Mouse (Mus musculus) inflammation-experienced regulatory T-cells, adult 16 weeks (primary cell): Measurements from ENCODE around the gene Lhb. TPM values are rescaled to one million over a fixed set of nuclear protein-coding genes. Genes with fewer than 3 reads are reported as not detected.

Source experiments
- polyA plus RNA-seq: library from polyadenylated mRNA; unstranded; fragments of 100-300 nt; shearing (Covaris generic); gene quantifications from one replicate; pipeline ENCODE4 v1.2.1, GENCODE M21; 2017

The Lhb gene
- polyA plus RNA-seq = not detected

DNA sequence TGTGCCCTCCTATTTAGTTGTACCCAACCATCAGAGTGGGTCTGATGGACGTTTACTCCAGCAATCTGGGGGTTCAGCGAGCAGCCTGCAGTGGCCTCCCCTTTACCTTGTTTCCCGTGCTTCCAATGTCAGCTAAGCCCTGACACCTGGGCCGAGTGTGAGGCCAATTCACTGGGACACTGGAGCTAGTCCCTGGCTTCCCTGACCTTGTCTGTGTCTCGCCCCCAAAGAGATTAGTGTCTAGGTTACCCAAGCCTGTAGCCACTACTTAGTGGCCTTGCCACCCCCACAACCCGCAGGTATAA, at the start of gene Lhb:
TSS of gene Lhb (plus strand) at position 206 of the 305 bp plus-strand sequence.

DNA sequence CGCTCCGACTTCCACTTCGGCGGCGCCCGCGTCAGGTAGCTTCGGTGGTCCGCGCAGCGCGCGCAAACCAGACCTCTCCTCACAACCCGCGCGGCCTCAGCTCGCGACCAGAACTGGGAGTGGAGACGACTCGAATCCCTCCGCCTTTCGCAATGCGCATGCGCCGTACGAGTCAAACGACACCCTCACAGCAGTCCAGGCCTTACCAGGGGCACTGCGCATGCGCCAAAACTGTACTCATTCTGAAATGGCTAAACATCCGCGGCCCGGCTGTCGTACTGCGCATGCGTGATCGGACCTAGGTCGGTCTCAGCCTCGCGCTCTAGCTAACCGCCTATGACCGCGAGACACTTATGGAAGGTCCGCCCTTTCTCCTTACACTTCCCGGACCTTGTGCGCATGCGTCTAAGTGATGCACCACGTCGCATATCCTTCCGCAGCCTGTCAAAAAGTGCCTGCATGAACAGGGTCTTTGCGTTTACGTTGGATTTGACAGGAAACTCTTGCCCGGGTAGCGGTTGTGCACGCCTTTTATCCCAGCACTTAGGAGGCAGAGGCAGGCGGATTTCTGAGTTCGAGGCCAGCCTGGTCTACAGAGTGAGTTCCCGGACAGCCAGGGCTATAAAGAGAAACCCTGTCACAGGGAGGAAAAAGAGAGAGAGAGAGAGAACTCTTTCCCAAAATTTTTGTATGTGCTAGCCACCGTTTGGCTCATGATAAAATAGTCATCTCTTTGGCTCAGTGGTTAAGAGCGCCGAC, 24.9 kb upstream of the Lhb start, which contains the start of gene Snrnp70:
TSS of gene Snrnp70 (minus strand) at position 165 of the 759 bp plus-strand sequence.

GRCm38 (mm10) chr7:45405091-45406075, 15.2 kb upstream of the Lhb start, which contains the start of gene Kcna7:
Gene Kcna7 (plus strand): TSS chr7:45405653.

DNA sequence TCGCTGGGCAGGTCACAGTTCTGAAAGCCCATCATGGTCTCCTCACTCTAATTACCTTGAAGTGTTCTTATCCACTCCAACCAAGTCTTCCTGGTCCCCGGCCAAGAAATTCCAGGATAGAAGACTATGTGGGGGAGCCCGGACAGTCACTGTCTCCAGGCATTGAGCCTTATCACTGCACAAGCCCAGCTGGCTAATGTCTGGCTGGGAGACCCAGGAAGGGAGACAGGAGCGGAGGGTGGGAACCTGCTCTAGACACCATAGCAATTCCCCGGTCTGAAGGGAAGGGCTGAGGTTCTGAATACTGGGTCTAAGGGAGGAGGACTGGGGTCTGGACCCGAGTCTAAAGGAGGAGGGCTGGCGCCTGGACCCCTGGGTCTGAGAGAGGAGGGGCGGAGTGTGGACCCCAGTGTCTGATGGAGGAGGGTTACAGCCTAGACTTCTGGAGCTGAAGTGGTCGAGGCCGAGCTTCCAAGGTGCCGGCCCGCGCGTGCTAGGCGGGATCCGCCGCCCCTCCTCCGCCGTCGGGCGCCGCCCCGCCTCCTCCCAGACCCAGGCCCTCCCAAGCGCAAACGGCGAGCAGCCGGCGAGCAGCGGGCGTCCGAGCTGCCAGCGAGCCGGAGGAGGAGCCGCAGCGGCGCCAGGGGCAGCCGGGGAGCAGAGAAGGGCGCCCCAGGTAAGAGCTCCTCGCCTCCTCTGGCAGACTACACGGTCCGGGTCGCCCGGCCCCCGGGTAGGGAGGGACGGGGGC, 7.3 kb upstream of the Lhb start, which contains the start of gene Ntf5:
TSS of gene Ntf5 (plus strand) at position 583 of the 751 bp plus-strand sequence.

GRCm38 (mm10) chr7:45434203-45435015, 13.8 kb downstream of the Lhb start, which contains the start of gene Gys1:
Gene Gys1 (plus strand): TSS chr7:45434844.

DNA sequence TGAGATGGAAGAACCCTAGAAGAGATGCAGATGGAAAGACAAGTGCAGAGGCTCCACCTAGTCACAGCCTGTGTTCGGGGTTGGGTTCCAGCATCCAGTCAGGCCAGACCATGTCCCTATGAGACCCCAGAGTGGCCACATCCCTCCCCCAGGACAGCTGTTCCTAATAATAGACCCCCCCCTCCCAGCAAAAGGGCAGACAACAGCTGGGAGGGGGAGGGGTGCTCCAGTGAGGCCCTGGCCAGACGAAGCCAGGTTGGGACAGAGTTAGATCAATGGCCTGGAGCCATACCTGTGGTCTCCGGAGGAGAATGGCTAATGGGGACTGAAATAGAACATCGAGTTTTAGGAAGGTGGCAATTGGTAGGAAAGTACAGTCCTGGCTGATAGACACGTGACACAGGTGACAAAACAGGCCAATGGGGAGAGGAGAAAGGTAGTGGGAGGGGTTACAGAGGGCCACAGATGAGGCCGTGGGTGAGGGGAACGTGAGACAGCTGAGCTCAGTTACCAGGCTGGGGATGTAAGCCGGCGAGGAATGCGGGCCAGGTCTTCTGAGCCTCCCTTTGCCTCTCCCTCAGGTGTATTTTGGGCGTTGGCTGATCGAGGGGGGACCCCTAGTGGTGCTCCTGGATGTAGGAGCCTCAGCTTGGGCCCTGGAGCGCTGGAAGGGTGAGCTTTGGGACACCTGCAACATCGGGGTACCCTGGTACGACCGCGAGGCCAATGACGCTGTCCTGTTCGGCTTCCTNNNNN, 17.1 kb downstream of the Lhb start, which contains the start of gene Ruvbl2:
TSS of gene Ruvbl2 (minus strand) at position 576 of the 756 bp plus-strand sequence.

GRCm38 (mm10) chr7:45459564-45460140, 39.0 kb downstream of the Lhb start, which contains the start of gene Ftl1:
Gene Ftl1 (minus strand): TSS chr7:45459884.

GRCm38 (mm10) chr7:45466283-45467089, 45.9 kb downstream of the Lhb start, which contains the start of gene Bax:
Gene Bax (minus strand): TSS chr7:45466898.

Other genes starting within 250 kb of the Lhb start
- gene Gfy, start 241.3 kb upstream of the Lhb start, polyA plus RNA-seq = not detected
- not detected for gene Pth2, start 239.8 kb upstream of the Lhb start, polyA plus RNA-seq
- gene Ccdc155, start 215.9 kb upstream of the Lhb start, polyA plus RNA-seq = 0.26 TPM
- gene Dkkl1, start 208.7 kb upstream of the Lhb start, polyA plus RNA-seq = 23.5 TPM
- 1.8 TPM for gene Tead2, start 205.1 kb upstream of the Lhb start, polyA plus RNA-seq
- 675 TPM for gene Cd37, start 181.7 kb upstream of the Lhb start, polyA plus RNA-seq
- not detected for gene Slc6a16, start 179.7 kb upstream of the Lhb start, polyA plus RNA-seq
- gene Slc6a21, start 143.3 kb upstream of the Lhb start, polyA plus RNA-seq = not detected
- 22.4 TPM for gene Trpm4, start 87.0 kb upstream of the Lhb start, polyA plus RNA-seq
- not detected for gene Hrc, start 85.5 kb upstream of the Lhb start, polyA plus RNA-seq
- gene Ppfia3, start 53.8 kb upstream of the Lhb start, polyA plus RNA-seq = not detected
- gene Lin7b, start 50.2 kb upstream of the Lhb start, polyA plus RNA-seq = not detected
- 227 TPM for gene Snrnp70, start 25.1 kb upstream of the Lhb start, polyA plus RNA-seq
- gene Kcna7, start 15.2 kb upstream of the Lhb start, polyA plus RNA-seq = not detected
- 0.78 TPM for gene Ntf5, start 7.1 kb upstream of the Lhb start, polyA plus RNA-seq
- gene Gys1, start 14.0 kb downstream of the Lhb start, polyA plus RNA-seq = 18.4 TPM
- gene Ruvbl2, start 17.3 kb downstream of the Lhb start, polyA plus RNA-seq = 64.0 TPM
- 2,222 TPM for gene Ftl1, start 39.1 kb downstream of the Lhb start, polyA plus RNA-seq
- gene Bax, start 46.1 kb downstream of the Lhb start, polyA plus RNA-seq = 253 TPM
- gene Tulp2, start 61.1 kb downstream of the Lhb start, polyA plus RNA-seq = 1.0 TPM
- not detected for gene Gm45808, start 66.0 kb downstream of the Lhb start, polyA plus RNA-seq
- 0.95 TPM for gene Dhdh, start 68.0 kb downstream of the Lhb start, polyA plus RNA-seq
- 310 TPM for gene Nucb1, start 89.6 kb downstream of the Lhb start, polyA plus RNA-seq
- 57.1 TPM for gene Ppp1r15a, start 105.4 kb downstream of the Lhb start, polyA plus RNA-seq
- gene Plekha4, start 105.5 kb downstream of the Lhb start, polyA plus RNA-seq = 0.71 TPM
- 1.6 TPM for gene Hsd17b14, start 134.1 kb downstream of the Lhb start, polyA plus RNA-seq
- 68.4 TPM for gene Bcat2, start 149.3 kb downstream of the Lhb start, polyA plus RNA-seq
- not detected for gene Fgf21, start 194.7 kb downstream of the Lhb start, polyA plus RNA-seq
- gene Fut1, start 196.5 kb downstream of the Lhb start, polyA plus RNA-seq = not detected
- gene Izumo1, start 201.0 kb downstream of the Lhb start, polyA plus RNA-seq = not detected
- gene Rasip1, start 206.7 kb downstream of the Lhb start, polyA plus RNA-seq = 0.65 TPM
- gene Mamstr, start 219.2 kb downstream of the Lhb start, polyA plus RNA-seq = 0.65 TPM
- 0.12 TPM for gene Fut2, start 245.6 kb downstream of the Lhb start, polyA plus RNA-seq